Mouse (Mus musculus): ENCODE results near the gene Ostf1.

- TF ChIP-seq POLR2A (IDR thresholded peaks at IDR 0.05; ENCODE audit: insufficient read depth, low read length) (no peak), CTCF (IDR thresholded peaks at IDR 0.05; ENCODE audit: low read depth, low read length) (no peak), EP300 (IDR thresholded peaks at IDR 0.05; ENCODE audit: insufficient read depth, low read depth, low read length) (no peak)
Measured at GRCm38 (mm10) chr19:18584621-18585020, 47.0 kb downstream of the Ostf1 start.
